Mouse (Mus musculus) gastrocnemius, postnatal 4 days (tissue): ENCODE results near the gene Fbxw8. TPM values are rescaled to one million over a fixed set of nuclear protein-coding genes. Genes with fewer than 3 reads are reported as not detected.
A peak's percentile ranks its signal among the peaks of the same experiment; 100 is the strongest.

Experiments
- DNase-seq, 2 experiments: peaks; one replicate each; pipeline ENCODE4 v3.0.0; 2021 to 2022; ENCODE audit warnings: low spot score in 2 of 2, mixed read lengths in 2 of 2
- total RNA-seq, 2 experiments: library from RNA; stranded (reverse); gene quantifications; 2 replicates each; pipeline ENCODE4 v1.2.3; 2021

The Fbxw8 gene
- total RNA-seq, 2 experiments from 2014 or later, result 60.2 to 61.6 TPM

DNA sequence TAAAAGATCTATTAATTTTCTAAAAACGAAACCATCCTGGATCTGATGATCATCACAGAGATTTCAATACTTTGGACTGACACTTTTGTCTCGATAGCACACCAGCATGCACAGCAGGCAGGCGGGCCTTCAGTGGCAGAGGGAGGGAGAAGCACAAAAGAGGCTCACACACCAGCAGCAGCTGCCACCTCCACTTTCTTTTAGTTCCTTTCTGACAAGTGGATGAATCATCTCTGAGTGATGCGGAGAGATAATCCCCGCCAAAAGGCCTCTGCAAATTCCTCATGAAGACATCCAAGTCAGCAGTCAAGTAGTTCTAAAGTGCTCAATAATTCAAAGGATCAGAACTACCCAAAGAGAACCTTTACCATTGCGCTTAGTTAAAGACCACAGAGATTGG is 75.9 kb downstream of the Fbxw8 start:
- DNase-seq, result no peak

DNA sequence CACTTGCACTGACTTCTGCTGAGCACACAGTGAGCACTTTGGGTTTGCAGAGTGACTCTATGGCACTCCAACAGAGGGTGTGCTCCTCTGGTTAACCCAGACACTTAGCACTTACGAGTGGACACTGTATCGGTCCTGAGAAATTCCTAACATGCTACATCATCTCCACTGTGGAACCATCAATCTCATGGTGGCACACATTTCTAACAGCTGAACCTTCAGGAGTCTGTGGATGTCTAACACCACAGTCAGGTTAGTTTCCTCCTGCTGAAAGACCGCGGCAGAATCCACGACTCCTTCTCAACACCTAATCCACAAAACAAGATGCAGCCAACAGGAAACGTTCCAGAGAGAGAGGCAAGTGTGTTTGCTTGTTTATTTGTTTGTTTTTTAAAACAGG is 76.7 kb downstream of the Fbxw8 start:
- no peak for DNase-seq

DNA sequence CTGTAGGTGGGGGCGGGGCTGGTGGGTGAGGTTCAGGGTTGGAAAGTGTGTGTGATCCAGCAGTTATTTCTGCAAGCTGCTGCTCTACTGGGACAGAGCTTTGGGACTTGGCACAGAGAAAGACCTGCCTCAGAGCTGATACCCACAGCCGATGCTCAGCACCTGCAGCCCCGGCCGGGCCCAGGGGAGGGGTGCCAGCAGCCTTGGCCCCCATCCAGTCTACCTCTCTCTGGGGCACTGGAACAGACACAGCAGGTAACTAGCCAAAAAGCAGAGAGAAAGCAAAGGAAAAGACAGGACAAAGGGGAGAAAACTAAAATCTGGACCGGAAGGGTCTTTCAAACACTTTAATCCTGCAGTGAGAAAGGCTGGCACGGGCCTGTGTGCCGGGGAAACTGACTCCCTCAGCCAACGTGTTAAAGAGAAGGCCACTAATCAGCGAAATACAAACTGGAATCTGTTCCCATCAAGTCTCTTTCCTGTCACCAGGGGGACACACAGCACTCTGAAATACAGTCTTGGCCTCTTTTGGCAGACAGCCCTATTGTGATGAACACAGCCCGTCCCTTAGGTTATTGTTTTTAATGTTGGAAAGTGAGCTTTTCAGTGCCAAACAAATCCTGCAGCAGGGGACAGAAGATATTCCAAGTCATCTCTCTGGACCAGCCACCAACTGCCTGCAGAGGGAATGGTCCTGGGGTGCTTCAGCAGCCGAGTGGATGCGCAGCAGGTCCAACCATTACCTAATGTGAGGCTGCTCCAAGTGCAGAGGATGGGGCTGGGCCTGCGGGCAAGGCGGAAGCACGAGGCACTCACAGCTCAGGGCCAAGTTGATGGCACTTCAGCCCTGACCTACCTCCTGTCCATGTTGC is 78.3 kb downstream of the Fbxw8 start:
- no peak for DNase-seq

DNA sequence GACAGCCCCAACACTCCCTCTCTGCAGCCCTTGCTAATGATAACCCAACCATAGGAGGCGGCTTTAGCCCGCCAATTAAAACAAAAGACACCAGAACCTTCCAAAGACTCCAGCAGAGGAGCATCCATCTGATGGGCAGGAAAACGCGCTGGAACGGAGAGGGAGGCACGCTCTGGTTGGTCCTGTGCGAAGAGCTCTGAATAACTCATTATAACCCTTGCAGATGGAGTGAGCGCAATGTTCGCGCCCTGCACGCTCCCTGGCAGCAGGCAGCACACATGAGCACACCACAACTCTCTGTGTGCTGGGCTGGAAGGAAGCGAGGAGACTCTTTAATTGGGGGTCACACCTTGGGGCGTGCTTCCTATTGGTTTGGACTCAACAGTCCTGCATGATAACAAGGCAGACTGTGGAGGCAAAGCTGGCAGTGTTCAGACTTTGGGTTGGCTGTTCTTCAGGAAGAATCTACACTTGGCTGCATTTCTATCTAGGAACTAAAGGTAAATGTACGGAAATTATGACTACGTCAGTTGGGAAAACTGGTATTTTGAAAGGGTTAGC is 82.0 kb downstream of the Fbxw8 start:
- DNase-seq, result no peak

DNA sequence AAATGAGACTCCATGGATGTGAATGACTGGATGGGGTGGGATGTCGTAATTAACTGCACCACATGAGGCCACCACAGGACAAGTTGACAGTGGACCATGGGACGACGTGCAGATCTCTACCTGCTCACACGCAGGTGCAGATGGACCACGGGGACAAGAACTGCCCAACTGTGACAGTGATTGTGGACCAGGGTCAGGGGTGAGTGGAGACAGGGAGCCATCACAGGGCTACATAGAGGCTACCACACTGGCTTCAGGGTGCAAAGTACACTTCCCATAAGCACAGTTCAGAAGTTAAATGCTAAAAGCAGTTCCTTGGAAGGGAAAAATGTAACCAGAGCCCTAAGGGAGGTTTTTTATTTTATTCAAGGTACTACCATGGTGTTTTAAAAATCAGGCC is 83.5 kb downstream of the Fbxw8 start:
- DNase-seq, result no peak

DNA sequence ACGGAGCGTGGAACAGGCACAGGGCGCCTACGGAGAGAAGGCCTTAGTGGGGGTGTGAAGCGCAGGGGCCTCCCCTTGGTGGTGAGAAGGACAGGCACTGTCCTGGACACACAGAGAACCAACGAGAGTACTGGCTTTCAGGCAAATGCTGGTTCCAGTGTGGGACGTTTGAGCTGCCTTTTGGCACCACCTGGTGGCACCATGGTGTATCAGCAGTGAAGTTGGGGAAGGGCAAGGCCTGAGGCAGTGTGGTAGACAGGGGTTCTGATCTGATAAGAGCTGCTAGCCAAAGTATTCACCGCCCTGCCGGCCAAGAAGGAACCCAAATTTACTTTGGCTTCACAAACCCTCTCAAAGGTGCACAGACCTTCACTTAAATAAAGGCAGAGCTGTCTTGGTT is 85.9 kb downstream of the Fbxw8 start:
- DNase-seq, result peak in 1 of 2 experiments; percentile 53

DNA sequence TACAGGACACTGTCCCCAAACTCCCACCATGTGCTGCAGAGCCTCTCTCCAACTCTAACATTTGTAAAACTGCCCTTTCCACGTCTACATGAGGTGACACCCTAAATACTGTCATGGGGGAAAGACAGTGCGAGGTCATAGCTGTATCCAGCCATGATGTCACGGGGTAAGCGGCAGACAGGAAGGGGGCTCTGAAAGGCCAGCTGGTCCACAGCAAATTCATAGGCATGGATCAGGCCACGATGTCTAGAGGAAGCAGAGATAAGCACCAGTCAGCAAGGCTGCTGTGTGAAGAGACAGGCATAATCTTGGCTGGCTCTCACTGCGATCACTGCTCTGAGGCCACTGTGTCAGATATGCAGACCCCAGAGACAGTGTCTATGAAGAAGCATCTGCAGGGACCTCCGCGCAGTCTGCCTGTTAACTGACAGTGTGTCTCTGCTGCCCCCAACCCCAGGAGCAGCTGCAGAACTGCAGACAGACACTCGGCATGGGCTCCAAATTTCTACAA is 87.2 kb downstream of the Fbxw8 start:
- DNase-seq, result no peak

DNA sequence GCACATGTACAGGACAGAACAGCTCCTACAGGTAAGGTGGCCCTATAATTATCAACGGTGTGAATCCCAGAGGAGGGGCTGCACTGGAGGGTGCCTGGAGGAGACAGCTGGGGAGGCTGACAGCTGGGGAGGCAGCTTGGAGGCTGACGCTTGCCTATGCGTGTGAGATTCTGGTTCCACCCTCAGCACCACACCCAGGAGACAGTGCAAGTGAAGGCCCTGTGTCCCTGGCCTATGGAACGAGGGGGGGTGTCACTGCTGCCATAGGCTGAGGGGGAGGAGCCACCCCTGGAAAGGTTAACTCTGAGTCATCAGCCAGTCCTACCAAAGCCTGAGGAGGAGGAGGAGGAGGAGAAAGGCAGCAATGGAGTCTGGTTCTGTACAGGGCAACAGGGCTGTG is 87.7 kb downstream of the Fbxw8 start:
- DNase-seq, result no peak

DNA sequence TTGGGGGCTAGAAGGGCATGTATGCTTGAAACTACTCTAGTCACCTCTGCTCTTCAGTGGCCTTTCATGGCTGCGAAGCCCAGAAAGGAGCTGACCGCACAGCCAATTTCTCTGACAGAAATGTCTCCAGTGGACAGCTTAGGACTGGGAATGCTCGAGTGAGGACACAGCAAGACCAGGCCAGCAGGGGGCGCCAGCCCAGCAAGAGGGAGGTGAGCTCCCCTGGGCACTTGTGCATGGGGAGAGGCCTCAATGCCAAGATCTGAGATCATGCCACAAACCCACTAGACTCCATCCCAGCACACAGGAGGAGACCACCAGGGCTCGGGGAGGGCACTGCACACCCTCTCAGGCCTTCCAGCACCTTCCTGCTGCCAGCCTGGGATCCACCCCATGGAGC is 88.4 kb downstream of the Fbxw8 start:
- peak; percentile 62 to 73 for DNase-seq

DNA sequence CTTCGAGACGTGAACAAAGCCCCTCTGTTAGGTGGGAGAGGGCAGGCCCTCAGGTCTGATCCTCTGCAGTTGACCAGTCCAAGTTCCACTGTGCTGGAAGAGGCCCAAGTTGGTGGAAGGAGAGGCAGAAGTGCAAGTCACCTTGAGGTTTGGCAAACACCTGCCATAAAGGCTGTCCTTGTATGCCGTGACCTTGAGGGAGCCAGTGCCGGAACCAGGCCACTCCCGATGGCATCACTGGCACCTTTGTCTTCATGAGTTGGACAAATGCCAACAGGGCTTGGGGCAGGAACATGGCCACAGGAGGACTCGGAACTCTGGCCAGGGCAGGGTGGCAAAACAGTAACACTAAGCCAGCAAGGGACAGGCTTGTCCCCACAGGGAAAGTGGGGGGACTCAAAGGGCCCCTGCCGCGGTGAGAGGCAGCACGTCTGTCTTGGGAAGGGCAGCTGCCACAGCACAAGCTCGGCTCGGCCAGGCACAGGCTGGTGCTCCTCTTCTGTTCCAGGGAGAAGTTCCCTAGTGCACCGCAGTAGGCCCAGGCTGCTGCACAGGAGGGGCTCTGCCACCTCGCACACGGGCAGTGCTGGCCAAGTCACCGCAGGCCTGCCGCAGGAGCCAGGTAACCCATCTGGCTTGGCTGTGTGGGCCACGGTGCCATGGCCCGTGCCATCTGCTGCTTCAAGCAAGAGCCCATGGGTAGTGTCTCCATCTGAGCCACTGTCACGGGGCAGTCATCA is 89.6 kb downstream of the Fbxw8 start:
- DNase-seq, result no peak

DNA sequence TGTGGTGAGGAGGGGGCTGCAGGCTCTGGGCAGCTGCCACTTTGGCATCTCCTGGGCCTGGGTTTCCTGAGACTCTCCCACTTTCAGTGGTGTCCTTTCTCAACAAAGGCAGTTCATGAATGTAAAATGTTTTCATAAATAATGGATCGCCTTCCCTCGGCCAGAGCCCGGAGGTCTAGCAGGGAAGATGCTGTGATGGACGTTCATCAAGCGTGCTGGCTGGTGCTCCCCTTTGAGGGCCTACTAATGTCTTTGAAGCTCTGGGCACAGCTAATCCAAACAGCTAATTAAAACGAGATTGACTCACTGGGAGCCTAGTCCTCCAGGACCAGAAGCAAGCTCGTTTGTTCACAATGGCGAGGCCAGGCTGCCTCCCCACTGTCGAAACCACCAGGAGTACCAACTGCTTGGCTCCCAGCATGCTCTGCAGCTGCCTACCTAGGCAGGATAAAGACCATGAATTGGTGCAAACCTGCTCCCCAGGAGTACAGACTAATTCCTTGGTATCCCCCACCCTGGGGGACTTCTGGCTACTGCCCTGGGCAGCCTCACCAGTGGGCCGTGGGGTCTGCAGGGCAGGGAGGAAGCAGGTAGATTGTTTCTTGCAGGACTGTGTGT is 90.9 kb downstream of the Fbxw8 start:
- DNase-seq, result no peak

DNA sequence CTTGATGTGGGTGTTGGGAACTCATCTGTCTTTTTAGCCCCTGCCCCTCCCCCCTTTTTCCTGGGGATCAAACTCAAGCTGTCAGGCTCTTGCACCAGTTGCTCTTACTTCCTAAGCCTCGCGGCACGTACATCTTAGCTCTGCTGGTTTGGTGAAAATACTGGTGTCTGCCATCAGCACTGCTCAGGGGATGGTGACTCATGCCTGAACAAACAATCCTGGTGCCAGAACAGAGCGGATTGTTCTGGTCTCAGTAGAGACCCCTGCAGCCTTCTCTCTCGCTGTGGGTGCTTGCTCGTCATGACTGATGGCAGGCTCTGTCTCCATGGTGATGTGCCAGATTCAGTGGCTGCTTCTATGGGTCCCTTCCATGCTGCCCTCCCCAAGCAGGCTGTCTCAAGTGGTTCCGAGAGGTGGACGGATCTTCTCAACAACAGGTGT is 92.1 kb downstream of the Fbxw8 start:
- no peak for DNase-seq

DNA sequence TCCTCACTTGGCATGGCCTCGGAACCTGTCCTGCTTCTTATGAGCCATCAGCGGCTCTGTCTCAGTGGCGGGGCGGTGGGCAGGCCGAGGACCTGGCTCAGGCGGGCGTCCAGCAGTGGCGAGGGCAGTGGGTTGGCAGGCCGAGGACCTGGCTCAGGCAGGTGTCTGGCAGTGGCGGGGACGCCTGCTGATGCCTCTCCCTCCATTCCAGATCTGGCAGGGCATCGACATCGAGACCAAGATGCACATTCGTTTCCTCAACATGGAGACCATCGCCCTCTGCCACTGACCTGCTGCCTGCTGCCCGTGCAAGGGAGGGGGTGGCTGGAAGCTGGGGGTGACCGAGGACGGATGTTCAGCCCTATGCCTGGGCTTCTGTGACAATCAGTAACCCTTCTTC is 93.9 kb downstream of the Fbxw8 start:
- no peak for DNase-seq

DNA sequence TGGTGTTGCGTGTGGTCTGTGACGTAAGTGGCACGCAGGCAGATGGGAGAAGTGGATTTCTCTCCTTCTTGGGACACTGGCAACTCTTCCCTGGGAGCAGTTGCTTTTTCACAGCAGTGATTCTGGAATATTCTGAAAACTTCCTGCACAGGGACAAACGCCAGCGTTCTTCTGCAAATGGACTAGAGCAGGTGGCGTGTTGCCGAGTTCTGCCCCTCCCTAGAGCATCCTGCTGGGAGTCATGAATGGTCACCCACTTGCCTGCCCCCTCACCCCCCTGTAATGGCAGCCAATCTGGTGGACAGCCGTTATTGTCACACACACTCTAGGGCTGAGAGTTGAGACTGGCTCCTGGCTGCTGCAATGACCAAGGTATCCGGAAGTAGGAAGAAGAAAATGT is 95.6 kb downstream of the Fbxw8 start:
- DNase-seq, result no peak

DNA sequence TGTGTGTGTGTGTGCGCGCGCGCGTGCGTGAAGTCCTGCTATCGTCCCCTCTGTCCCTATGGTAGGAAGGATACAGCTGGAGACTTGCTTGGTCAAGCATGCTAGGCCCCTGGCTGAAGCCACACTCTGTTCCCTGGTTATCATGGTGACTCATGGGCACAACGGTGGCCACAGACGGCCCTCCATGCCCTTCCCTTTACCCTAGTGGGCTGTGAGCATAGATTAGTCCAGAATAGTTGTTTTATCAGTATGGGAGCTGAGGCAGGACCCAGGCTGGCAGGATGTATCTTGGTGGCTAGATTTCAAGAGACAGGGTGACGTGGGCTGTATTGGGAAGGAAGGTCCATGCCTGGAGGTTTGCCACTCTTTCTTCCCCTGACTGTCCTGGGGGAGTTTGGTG is 96.4 kb downstream of the Fbxw8 start:
- DNase-seq, result no peak

DNA sequence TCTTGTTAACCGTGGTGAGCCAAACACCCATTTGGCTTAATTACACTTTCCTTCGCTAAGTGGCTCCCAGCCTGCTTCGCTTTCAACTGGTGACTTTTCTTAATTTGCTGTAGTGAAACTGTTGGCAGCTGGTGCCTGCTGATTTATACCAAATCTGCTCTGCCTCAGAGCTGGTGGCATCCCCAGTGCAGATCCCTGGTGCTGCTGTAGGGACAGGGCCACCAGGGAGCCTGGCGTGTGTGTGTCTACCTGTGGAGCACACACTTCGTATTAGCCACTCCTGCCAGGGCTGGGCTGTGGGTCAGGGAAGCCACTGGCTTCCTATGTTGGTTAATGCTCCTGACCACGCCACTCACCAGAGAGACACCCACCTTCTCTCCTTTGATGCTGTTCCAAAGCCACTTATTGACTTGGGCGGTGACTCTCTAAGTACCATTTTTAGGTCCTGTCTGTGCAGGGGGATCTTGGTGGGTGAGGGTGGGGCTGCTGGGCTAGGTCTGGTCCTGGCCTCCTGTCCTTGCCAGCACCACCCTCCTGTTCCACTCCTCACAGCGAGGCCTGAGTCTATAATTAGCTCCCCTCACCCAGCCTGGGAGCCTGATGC is 97.7 kb downstream of the Fbxw8 start:
- no peak for DNase-seq

DNA sequence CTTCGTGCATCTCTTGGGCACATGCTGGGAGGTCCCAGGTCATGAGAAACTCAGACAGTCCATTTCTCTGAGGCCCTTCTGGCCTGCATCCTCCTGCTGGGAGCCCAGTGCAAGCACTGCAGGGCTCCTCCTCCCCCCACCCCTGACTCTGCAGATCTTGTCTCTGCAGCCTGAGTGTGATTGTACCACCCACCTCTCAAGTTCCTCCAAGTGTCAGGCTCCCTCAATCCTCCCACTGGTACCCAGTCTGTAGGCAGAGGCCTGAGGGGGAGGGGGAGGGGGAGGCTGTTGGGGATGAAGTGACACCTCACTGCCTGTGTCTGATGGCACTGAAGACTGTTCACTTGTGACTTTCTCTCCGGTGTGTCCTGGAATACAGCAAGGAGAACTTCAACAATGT is 102.1 kb downstream of the Fbxw8 start:
- DNase-seq, result no peak

DNA sequence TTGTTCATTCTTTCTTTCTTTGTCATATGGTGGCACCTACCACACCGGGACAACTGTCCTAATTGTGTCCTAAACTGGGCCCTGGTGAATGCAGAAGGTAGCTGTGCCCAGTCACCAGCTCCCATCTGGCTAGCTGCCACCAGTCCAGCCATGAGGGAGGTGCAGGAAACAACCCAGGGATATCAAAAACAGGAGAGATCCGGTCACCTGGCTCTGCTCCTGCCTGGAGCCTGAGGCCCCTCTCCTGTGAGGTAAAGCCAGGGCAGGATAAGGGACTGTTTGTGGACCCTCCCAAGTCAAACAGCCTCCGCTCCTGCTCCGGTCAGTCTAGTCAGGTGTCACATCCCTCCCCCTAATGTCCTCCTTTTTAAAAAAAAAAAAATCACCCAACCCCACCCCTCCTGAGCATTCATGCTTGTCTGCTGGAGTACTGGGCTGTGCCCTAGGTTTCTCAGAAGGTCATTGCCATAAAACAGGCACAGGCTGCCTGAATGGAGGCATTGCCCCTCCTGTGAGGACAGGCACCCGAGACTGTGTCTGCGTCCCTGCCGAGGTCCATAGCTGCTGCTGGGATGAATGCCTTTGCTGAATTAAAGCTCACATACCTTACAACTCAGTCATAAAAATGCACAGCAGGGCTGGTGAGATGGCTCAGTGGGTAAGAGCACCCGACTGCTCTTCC is 103.1 kb downstream of the Fbxw8 start:
- no peak for DNase-seq

DNA sequence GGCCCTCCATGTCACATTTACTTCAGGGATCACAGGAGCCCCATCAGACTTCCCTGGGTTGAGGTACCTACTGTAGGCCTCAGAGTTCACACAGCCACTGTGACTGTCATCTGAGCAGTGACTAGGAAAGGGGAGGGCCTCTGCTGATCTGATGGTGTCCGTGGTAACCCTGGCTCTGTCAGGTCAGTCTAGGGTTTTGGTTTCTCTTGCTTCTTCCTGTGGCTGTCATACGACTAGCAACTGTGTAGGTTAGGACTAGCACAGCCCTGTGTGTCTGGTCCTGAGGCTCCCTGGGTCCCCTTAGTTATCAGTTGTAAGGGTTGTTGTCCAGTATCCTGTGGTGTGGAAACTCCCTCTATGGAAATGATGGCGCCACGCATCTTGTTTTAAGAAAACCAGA is 104.5 kb downstream of the Fbxw8 start:
- DNase-seq, result no peak

DNA sequence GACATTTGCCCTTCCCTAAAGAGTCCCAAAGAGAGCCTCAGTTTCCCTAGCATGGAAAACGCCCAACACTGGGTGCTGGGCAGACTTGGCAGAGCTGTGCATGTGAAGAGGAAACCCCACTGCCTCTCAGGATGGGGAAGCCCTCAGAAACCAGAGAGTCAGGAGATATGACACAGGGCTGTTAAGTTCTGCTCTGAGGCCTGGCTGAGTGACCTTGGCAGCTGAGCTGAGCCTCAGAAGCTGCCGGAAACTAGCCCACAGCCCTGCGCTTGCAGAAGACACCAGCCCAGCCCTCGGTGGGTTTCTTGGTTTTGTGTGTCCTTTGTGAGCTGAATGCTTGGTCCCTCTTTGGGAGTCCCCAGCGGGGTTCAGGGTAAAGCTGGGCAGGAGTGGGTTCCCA is 106.3 kb downstream of the Fbxw8 start:
- no peak for DNase-seq

DNA sequence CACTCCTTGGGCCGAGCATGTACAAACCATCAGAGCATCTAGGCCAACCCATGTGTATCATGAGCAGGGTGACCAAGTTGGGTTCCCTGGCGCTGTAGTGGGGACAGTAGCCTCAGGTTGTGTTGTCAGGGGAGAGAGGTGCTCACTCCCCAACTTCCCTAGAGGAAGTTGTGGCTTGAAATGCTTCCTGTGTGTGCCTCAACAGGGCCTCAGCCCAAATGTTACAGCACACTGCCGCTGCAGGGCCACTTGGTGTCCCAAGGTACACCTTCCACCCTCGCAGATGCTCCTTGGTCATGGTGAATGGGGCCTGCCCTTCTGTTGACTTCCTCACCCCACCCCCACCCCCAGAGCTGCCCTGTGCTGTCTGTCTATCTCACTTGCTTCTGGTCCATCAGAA is 106.9 kb downstream of the Fbxw8 start:
- no peak for DNase-seq
